Mouse (Mus musculus) embryonic facial prominence, embryonic 10.5 days (tissue): ENCODE measurements around the gene Etl4. TPM values are rescaled to one million over a fixed set of nuclear protein-coding genes. Genes with fewer than 3 reads are reported as not detected.
A peak's percentile ranks its signal among the peaks of the same experiment; 100 is the strongest.

Source experiments
- DNase-seq: peaks from one replicate; pipeline ENCODE4 v3.0.0-alpha.2; 2017; ENCODE audit warnings: low spot score
- H3K27ac ChIP-seq: fragments of 300-500 bp; sonication (generic); replicated peaks from 2 replicates; pipeline ENCODE4 v1.5.1; 2016; ENCODE audit warnings: mild to moderate bottlenecking
- H3K27me3 ChIP-seq: fragments of 300-500 bp; sonication (generic); replicated peaks from 2 replicates; pipeline ENCODE4 v1.6.1; 2016; ENCODE audit warnings: low read depth, mild to moderate bottlenecking; ENCODE audit not compliant: poor library complexity, severe bottlenecking
- H3K36me3 ChIP-seq: fragments of 300-500 bp; sonication (generic); replicated peaks from 2 replicates; pipeline ENCODE4 v1.6.1; 2016; ENCODE audit warnings: mild to moderate bottlenecking, moderate library complexity
- H3K4me1 ChIP-seq: fragments of 300-500 bp; sonication (generic); 2 replicates; pipeline ENCODE4 v1.6.1; 2016
- H3K4me3 ChIP-seq: fragments of 300-500 bp; sonication (generic); 2 replicates; pipeline ENCODE4 v1.5.1; 2016; ENCODE audit warnings: mild to moderate bottlenecking, moderate library complexity
- H3K9me3 ChIP-seq: fragments of 300-500 bp; sonication (generic); 2 replicates; pipeline ENCODE4 v1.6.1; 2016; ENCODE audit warnings: mild to moderate bottlenecking
- WGBS: fragments of 180-500 bp; shearing (Covaris S2); methylation state at CpG from one replicate; pipeline ENCODE4 v1.1.7; 2016; 5-methylcytosine and 5-hydroxymethylcytosine counted together
- polyA plus RNA-seq: library from polyadenylated mRNA; unstranded; fragments of >200 nt; fragmentation: Nextera tagmentation; extraction: Ambion mirVana; gene quantifications from 2 replicates; pipeline ENCODE4 v1.2.1, GENCODE M21; 2016

Gene Etl4
- polyA plus RNA-seq, 1 experiment from 2014 or later = 26.1 TPM

- Histone ChIP-seq H3K9me3 (no peaks in the 10 kb centered on the region), H3K27ac (no peak overlapping the region), H3K4me1 (no peaks in the 10 kb centered on the region), H3K36me3 (no peaks in the 10 kb centered on the region), H3K27me3 (no peaks in the 10 kb centered on the region), H3K4me3 (no peak overlapping the region)
- DNase-seq = no peak
- WGBS = 80% methylated on average over 2 of the region's 2 CpGs
Measured at GRCm38 (mm10) chr2:20281903-20282302, 372.3 kb downstream of the Etl4 start.

- DNase-seq = no peak
- Histone ChIP-seq H3K4me3 (no peak overlapping the region), H3K27me3 (no peaks in the 10 kb centered on the region), H3K27ac (no peak overlapping the region), H3K4me1 (no peaks in the 10 kb centered on the region), H3K9me3 (no peaks in the 10 kb centered on the region), H3K36me3 (no peaks in the 10 kb centered on the region)
- 69% methylated on average over 2 of the region's 2 CpGs for WGBS
Measured at GRCm38 (mm10) chr2:20284425-20284824, 374.8 kb downstream of the Etl4 start.

GRCm38 (mm10) chr2:20290982-20291740 lies 381.6 kb downstream of the Etl4 start:
- WGBS = 46% methylated on average over 4 of the region's 4 CpGs
- H3K4me3 ChIP-seq = no peak overlapping the region
- no peaks in the 10 kb centered on the region for H3K27me3 ChIP-seq
- peak; percentile 19 for DNase-seq
- H3K27ac ChIP-seq = no peak overlapping the region
- H3K4me1 ChIP-seq = peaks cover 19% of the 10 kb centered on the region
- no peaks in the 10 kb centered on the region for H3K36me3 ChIP-seq
- no peaks in the 10 kb centered on the region for H3K9me3 ChIP-seq

- H3K27ac ChIP-seq = no peak overlapping the region
- DNase-seq = no peak
- H3K36me3 ChIP-seq = no peaks in the 10 kb centered on the region
- H3K4me1 ChIP-seq = peaks cover 19% of the 10 kb centered on the region
- H3K9me3 ChIP-seq = no peaks in the 10 kb centered on the region
- H3K4me3 ChIP-seq = no peak overlapping the region
- no peaks in the 10 kb centered on the region for H3K27me3 ChIP-seq
- 50% methylated on average over 2 of the region's 2 CpGs for WGBS
Measured at GRCm38 (mm10) chr2:20291741-20292110, 382.1 kb downstream of the Etl4 start.

- Histone ChIP-seq H3K27ac (no peak overlapping the region), H3K27me3 (no peaks in the 10 kb centered on the region), H3K4me3 (no peak overlapping the region), H3K36me3 (no peaks in the 10 kb centered on the region), H3K9me3 (no peaks in the 10 kb centered on the region), H3K4me1 (peaks cover 19% of the 10 kb centered on the region)
- peak; percentile 32 for DNase-seq
- WGBS = 73% methylated on average over 8 of the region's 8 CpGs
Measured at GRCm38 (mm10) chr2:20293336-20293735, 383.8 kb downstream of the Etl4 start.

GRCm38 (mm10) chr2:20294596-20294995 lies 385.0 kb downstream of the Etl4 start:
- Histone ChIP-seq H3K4me3 (no peak overlapping the region), H3K27me3 (no peaks in the 10 kb centered on the region), H3K36me3 (no peaks in the 10 kb centered on the region), H3K9me3 (no peaks in the 10 kb centered on the region), H3K4me1 (peaks cover 19% of the 10 kb centered on the region), H3K27ac (no peak overlapping the region)
- no peak for DNase-seq
- WGBS = 18% methylated on average over 4 of the region's 4 CpGs

- H3K4me1 ChIP-seq = no peaks in the 10 kb centered on the region
- no peaks in the 10 kb centered on the region for H3K9me3 ChIP-seq
- no peak overlapping the region for H3K27ac ChIP-seq
- DNase-seq = no peak
- no peaks in the 10 kb centered on the region for H3K27me3 ChIP-seq
- H3K36me3 ChIP-seq = no peaks in the 10 kb centered on the region
- 90% methylated on average over 3 of the region's 3 CpGs for WGBS
- no peak overlapping the region for H3K4me3 ChIP-seq
Measured at GRCm38 (mm10) chr2:20302517-20302916, 392.9 kb downstream of the Etl4 start.

GRCm38 (mm10) chr2:20324954-20325353 lies 415.4 kb downstream of the Etl4 start:
- Histone ChIP-seq H3K4me3 (no peak overlapping the region), H3K27me3 (no peaks in the 10 kb centered on the region), H3K27ac (no peak overlapping the region), H3K9me3 (no peaks in the 10 kb centered on the region), H3K4me1 (no peaks in the 10 kb centered on the region), H3K36me3 (no peaks in the 10 kb centered on the region)
- no peak for DNase-seq
- WGBS = 70% methylated on average over 1 of the region's 1 CpGs

- WGBS = 86% methylated on average over 6 of the region's 6 CpGs
- H3K9me3 ChIP-seq = no peaks in the 10 kb centered on the region
- no peak overlapping the region for H3K27ac ChIP-seq
- H3K4me1 ChIP-seq = peaks cover 9% of the 10 kb centered on the region; the same call in 1 of the 2 replicates
- no peaks in the 10 kb centered on the region for H3K36me3 ChIP-seq
- H3K27me3 ChIP-seq = no peaks in the 10 kb centered on the region
- no peak overlapping the region for H3K4me3 ChIP-seq
- DNase-seq = no peak
Measured at GRCm38 (mm10) chr2:20336176-20336575, 426.6 kb downstream of the Etl4 start.

GRCm38 (mm10) chr2:20339016-20339734 lies 429.6 kb downstream of the Etl4 start:
- H3K4me1 ChIP-seq = peaks cover 9% of the 10 kb centered on the region; the same call in 1 of the 2 replicates
- 68% methylated on average over 7 of the region's 7 CpGs for WGBS
- no peaks in the 10 kb centered on the region for H3K36me3 ChIP-seq
- H3K4me3 ChIP-seq = 0 out of 2 replicates have a peak overlapping the region, but pooled peaks have one; percentile 28
- DNase-seq = no peak
- no peak overlapping the region for H3K27ac ChIP-seq
- no peaks in the 10 kb centered on the region for H3K9me3 ChIP-seq
- no peaks in the 10 kb centered on the region for H3K27me3 ChIP-seq

GRCm38 (mm10) chr2:20339919-20340318 lies 430.3 kb downstream of the Etl4 start:
- 29% methylated on average over 12 of the region's 12 CpGs for WGBS
- DNase-seq = no peak
- H3K27me3 ChIP-seq = no peaks in the 10 kb centered on the region
- H3K36me3 ChIP-seq = no peaks in the 10 kb centered on the region
- no peaks in the 10 kb centered on the region for H3K9me3 ChIP-seq
- peaks cover 9% of the 10 kb centered on the region; the same call in 1 of the 2 replicates for H3K4me1 ChIP-seq
- no peak overlapping the region; the same call in 1 of the 2 replicates for H3K27ac ChIP-seq
- peak overlapping the region; percentile 28; the same call in 1 of the 2 replicates for H3K4me3 ChIP-seq

- Histone ChIP-seq H3K4me1 (no peaks in the 10 kb centered on the region), H3K4me3 (no peak overlapping the region), H3K9me3 (no peaks in the 10 kb centered on the region), H3K27ac (no peak overlapping the region), H3K27me3 (no peaks in the 10 kb centered on the region), H3K36me3 (no peaks in the 10 kb centered on the region)
- WGBS = 62% methylated on average over 3 of the region's 3 CpGs
- no peak for DNase-seq
Measured at GRCm38 (mm10) chr2:20346873-20347272, 437.3 kb downstream of the Etl4 start.

- Histone ChIP-seq H3K4me1 (no peaks in the 10 kb centered on the region), H3K36me3 (no peaks in the 10 kb centered on the region), H3K27me3 (no peaks in the 10 kb centered on the region), H3K9me3 (no peaks in the 10 kb centered on the region), H3K4me3 (no peak overlapping the region), H3K27ac (no peak overlapping the region)
- WGBS = 76% methylated on average over 5 of the region's 5 CpGs
- DNase-seq = no peak
Measured at GRCm38 (mm10) chr2:20349268-20349667, 439.7 kb downstream of the Etl4 start.
